Mouse (Mus musculus) layer of hippocampus, postnatal 25 days (tissue): ENCODE results near the gene Ctss. TPM values are rescaled to one million over a fixed set of nuclear protein-coding genes. Genes with fewer than 3 reads are reported as not detected.
"Not testable (repeated sequence)": the region's sequence is repeated elsewhere in the genome, so short reads cannot be mapped to it uniquely, and the experiment has no call there.

Experiments
- DNase-seq, 2 experiments: peaks; one replicate each; pipeline ENCODE4 v3.0.0; 2022; ENCODE audit warnings: mixed read lengths in 2 of 2, low spot score in 1 of 2; ENCODE audit errors: extremely low spot score in 1 of 2
- total RNA-seq, 2 experiments: library from RNA; stranded (reverse); gene quantifications; 2 replicates each; pipeline ENCODE4 v1.2.3; 2021

Gene Ctss
- total RNA-seq, 2 experiments from 2014 or later: 56.8 to 65.8 TPM

- DNase-seq: no peak
Measured at GRCm38 (mm10) chr3:95531025-95531424, 4.4 kb downstream of the Ctss start.

GRCm38 (mm10) chr3:95533364-95533763, 6.8 kb downstream of the Ctss start:
- DNase-seq: no peak

- no peak for DNase-seq
Measured at GRCm38 (mm10) chr3:95534927-95535326, 8.3 kb downstream of the Ctss start.

- no peak for DNase-seq
Measured at GRCm38 (mm10) chr3:95538936-95539335, 12.3 kb downstream of the Ctss start.

GRCm38 (mm10) chr3:95539837-95540236, 13.3 kb downstream of the Ctss start:
- DNase-seq: no peak

GRCm38 (mm10) chr3:95541186-95541585, 14.6 kb downstream of the Ctss start:
- not testable (repeated sequence) for DNase-seq

GRCm38 (mm10) chr3:95542171-95542570, 15.6 kb downstream of the Ctss start:
- DNase-seq: no peak

- DNase-seq: no peak
Measured at GRCm38 (mm10) chr3:95542981-95543380, 16.4 kb downstream of the Ctss start.

GRCm38 (mm10) chr3:95550176-95550575, 23.6 kb downstream of the Ctss start:
- DNase-seq: no peak

GRCm38 (mm10) chr3:95553986-95554385, 27.4 kb downstream of the Ctss start:
- no peak for DNase-seq

GRCm38 (mm10) chr3:95559437-95559836, 32.9 kb downstream of the Ctss start, which contains the start of gene Hormad1:
Gene Hormad1 (plus strand): TSS chr3:95559677.
- no peak for DNase-seq

- no peak for DNase-seq
Measured at GRCm38 (mm10) chr3:95560738-95561137, 34.2 kb downstream of the Ctss start.

- no peak for DNase-seq
Measured at GRCm38 (mm10) chr3:95561826-95562225, 35.2 kb downstream of the Ctss start.

- no peak for DNase-seq
Measured at GRCm38 (mm10) chr3:95569585-95569984, 43.0 kb downstream of the Ctss start.

- DNase-seq: no peak
Measured at GRCm38 (mm10) chr3:95587754-95588603, 61.4 kb downstream of the Ctss start.

GRCm38 (mm10) chr3:95588604-95589086, 62.1 kb downstream of the Ctss start, which contains the start of gene Golph3l:
Gene Golph3l (plus strand): TSS chr3:95588934.
- peak; percentile 63 to 84 for DNase-seq

- no peak for DNase-seq
Measured at GRCm38 (mm10) chr3:95598734-95599133, 72.1 kb downstream of the Ctss start.

GRCm38 (mm10) chr3:95601287-95601686, 74.7 kb downstream of the Ctss start:
- DNase-seq: no peak
